Mouse (Mus musculus): Measurements from ENCODE around the gene Fbxl18. TPM values are rescaled to one million over a fixed set of nuclear protein-coding genes. Genes with fewer than 3 reads are reported as not detected.

Fbxl18 gene
- polyA plus RNA-seq, 1 experiment = 9.5 TPM

DNA sequence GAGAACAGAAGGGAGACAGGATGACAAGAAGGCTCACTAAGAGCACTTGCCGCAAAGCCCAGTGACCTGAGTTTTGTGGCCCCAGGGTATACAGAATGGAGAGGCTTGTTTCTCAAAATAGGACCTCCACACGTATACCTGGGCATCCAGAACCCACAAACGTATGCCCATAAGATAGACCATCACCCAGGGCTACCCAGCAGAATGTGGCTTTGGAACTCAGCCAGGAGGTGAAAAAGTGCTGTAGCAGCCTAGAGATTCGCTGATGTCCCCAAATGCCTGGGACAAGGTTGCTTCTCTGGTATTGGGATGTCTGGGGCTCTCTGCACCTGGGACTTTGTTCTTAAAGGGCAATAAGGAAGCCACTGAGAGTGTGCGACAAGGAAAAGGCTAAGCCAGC, 27.0 kb upstream of the Fbxl18 start:
- Histone ChIP-seq H3ac (ENCODE audit: control insufficient read depth, insufficient read length, low read depth) (no peak overlapping the region), H3K79me3 (ENCODE audit: low read depth) (no peaks in the 10 kb centered on the region), H3K79me2 (ENCODE audit: control insufficient read depth, insufficient read depth) (no peaks in the 10 kb centered on the region), H3K4me3 (ENCODE audit: insufficient read depth, poor library complexity, severe bottlenecking) (no peak overlapping the region), H3K27me3 (ENCODE audit: control insufficient read depth, insufficient read depth, insufficient read length) (no peaks in the 10 kb centered on the region), H3K36me3 (ENCODE audit: control insufficient read depth, insufficient read depth) (no peaks in the 10 kb centered on the region)
- TF ChIP-seq FOSL1 (IDR thresholded peaks at IDR 0.05; ENCODE audit: insufficient read depth, low read length, poor library complexity, severe bottlenecking) = no peak
- no peak for TF ChIP-seq CEBPB (IDR thresholded peaks at IDR 0.05; ENCODE audit: low read depth)
- no peak for TF ChIP-seq MYOG (IDR thresholded peaks at IDR 0.05; ENCODE audit: control insufficient read depth, extremely low read depth, insufficient read length)
- no peak for TF ChIP-seq MYOD1 (IDR thresholded peaks at IDR 0.05; ENCODE audit: control insufficient read depth, insufficient read length, low read depth)
- no peak for TF ChIP-seq CTCF (IDR thresholded peaks at IDR 0.05; ENCODE audit: control insufficient read depth, insufficient read depth, insufficient read length)
- TF ChIP-seq USF1 (IDR thresholded peaks at IDR 0.05; ENCODE audit: low read depth) = no peak
- TF ChIP-seq MAX (IDR thresholded peaks at IDR 0.05) = no peak

DNA sequence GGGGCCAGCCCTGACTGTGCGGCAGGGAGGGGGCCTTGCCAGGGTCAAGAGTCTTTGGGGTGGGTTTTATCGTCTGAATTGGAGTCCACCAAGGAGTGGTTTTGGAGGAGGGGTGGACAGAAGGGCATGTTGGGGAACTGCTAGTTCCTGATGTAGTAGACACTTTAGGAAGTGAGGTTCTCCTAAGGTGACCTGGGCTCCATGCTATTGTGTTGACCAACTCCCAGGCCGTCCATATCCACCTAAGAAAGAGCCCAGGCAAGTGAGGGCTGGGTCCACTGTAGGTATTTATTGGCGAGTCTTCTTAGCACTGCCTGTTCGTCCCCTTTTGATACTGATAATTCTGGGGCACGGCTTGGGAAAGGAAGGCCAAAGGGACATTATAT, 25.8 kb upstream of the Fbxl18 start:
- no peak overlapping the region for H3ac ChIP-seq (ENCODE audit: control insufficient read depth, insufficient read length, low read depth)
- H3K36me3 ChIP-seq (ENCODE audit: control insufficient read depth, insufficient read depth) = no peaks in the 10 kb centered on the region
- no peaks in the 10 kb centered on the region for H3K79me3 ChIP-seq (ENCODE audit: low read depth)
- TF ChIP-seq MYOD1 (IDR thresholded peaks at IDR 0.05; ENCODE audit: control insufficient read depth, insufficient read length, low read depth) = no peak
- no peak for TF ChIP-seq MYOG (IDR thresholded peaks at IDR 0.05; ENCODE audit: control insufficient read depth, extremely low read depth, insufficient read length)
- TF ChIP-seq CEBPB (IDR thresholded peaks at IDR 0.05; ENCODE audit: low read depth) = no peak
- TF ChIP-seq USF1 (IDR thresholded peaks at IDR 0.05; ENCODE audit: low read depth) = no peak
- H3K27me3 ChIP-seq (ENCODE audit: control insufficient read depth, insufficient read depth, insufficient read length) = no peaks in the 10 kb centered on the region
- no peak overlapping the region for H3K4me3 ChIP-seq (ENCODE audit: insufficient read depth, poor library complexity, severe bottlenecking)
- H3K79me2 ChIP-seq (ENCODE audit: control insufficient read depth, insufficient read depth) = no peaks in the 10 kb centered on the region

DNA sequence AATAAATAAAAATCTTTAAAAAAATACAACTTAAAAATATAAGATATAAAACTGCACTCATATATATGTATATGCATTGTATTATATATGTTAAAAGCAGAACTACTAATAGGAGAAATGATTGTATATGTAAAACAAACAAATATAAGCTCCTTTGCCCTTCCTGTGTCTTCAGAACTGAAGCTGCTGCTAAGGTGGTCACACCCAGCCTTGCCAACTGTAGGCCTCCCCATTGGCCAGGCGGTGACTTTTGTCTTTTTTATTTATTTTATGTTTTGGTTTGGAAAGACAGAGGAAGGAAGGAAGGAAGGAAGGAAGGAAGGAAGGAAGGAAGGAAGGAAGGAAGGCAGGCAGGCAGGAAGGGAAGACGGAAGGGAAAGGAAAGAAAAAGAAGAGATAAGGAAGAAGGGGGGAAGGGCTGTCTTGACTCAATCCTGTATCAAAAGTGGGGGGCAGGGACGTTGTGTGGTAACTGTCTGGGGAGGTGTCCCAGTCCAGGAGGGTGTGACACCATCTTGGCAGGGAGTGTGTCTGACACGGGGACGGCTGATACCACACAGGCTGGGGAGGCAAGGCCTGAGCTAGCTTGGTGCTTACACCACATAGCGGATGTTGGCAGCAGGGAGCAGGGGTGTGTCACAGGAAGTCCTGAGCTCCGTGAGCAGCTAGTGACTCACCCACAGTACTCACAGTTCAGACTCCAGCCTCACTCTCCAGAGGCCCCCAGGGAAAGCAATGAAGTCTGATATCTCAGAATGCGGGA, 25.3 kb upstream of the Fbxl18 start:
- H3K79me3 ChIP-seq (ENCODE audit: low read depth) = no peaks in the 10 kb centered on the region
- H3K4me3 ChIP-seq (ENCODE audit: insufficient read depth, poor library complexity, severe bottlenecking) = no peak overlapping the region
- H3K27me3 ChIP-seq (ENCODE audit: control insufficient read depth, insufficient read depth, insufficient read length) = no peaks in the 10 kb centered on the region
- TF ChIP-seq CTCF (IDR thresholded peaks at IDR 0.05; ENCODE audit: control insufficient read depth, insufficient read depth, insufficient read length) (no peak), MYOG (IDR thresholded peaks at IDR 0.05; ENCODE audit: control insufficient read depth, extremely low read depth, insufficient read length) (no peak), MYOD1 (IDR thresholded peaks at IDR 0.05; ENCODE audit: control insufficient read depth, insufficient read length, low read depth) (peak; percentile 28), CEBPB (IDR thresholded peaks at IDR 0.05; ENCODE audit: low read depth) (peak; percentile 45), FOSL1 (IDR thresholded peaks at IDR 0.05; ENCODE audit: insufficient read depth, low read length, poor library complexity, severe bottlenecking) (peak; percentile 89), USF1 (IDR thresholded peaks at IDR 0.05; ENCODE audit: low read depth) (no peak), MAX (IDR thresholded peaks at IDR 0.05) (peak; percentile 74)
- no peaks in the 10 kb centered on the region for H3K36me3 ChIP-seq (ENCODE audit: control insufficient read depth, insufficient read depth)
- H3ac ChIP-seq (ENCODE audit: control insufficient read depth, insufficient read length, low read depth) = no peak overlapping the region
- H3K79me2 ChIP-seq (ENCODE audit: control insufficient read depth, insufficient read depth) = no peaks in the 10 kb centered on the region

DNA sequence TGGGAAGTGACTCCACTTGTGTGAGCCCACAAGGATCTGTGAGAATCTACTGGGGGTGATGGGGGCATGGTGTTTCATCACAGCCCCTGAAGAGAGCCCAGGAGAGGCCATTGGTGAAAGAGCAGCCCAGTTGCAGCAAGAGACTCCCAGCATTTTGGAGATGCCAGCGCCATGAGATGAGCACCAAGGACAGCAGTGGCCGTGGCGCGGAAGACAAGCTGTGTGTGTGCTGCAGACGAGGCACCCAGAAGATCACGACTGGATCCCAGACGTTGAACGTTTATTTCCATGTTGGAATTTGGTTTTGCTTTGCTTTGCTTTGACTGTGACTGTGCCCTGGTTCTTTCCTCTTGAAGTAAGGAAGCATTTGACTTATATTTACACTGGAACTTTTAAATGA, 22.2 kb upstream of the Fbxl18 start:
- no peak for TF ChIP-seq MYOD1 (IDR thresholded peaks at IDR 0.05; ENCODE audit: control insufficient read depth, insufficient read length, low read depth)
- no peaks in the 10 kb centered on the region for H3K79me3 ChIP-seq (ENCODE audit: low read depth)
- H3K27me3 ChIP-seq (ENCODE audit: control insufficient read depth, insufficient read depth, insufficient read length) = no peaks in the 10 kb centered on the region
- no peaks in the 10 kb centered on the region for H3K36me3 ChIP-seq (ENCODE audit: control insufficient read depth, insufficient read depth)
- no peak overlapping the region for H3K4me3 ChIP-seq (ENCODE audit: insufficient read depth, poor library complexity, severe bottlenecking)
- no peak overlapping the region for H3ac ChIP-seq (ENCODE audit: control insufficient read depth, insufficient read length, low read depth)
- H3K79me2 ChIP-seq (ENCODE audit: control insufficient read depth, insufficient read depth) = no peaks in the 10 kb centered on the region

DNA sequence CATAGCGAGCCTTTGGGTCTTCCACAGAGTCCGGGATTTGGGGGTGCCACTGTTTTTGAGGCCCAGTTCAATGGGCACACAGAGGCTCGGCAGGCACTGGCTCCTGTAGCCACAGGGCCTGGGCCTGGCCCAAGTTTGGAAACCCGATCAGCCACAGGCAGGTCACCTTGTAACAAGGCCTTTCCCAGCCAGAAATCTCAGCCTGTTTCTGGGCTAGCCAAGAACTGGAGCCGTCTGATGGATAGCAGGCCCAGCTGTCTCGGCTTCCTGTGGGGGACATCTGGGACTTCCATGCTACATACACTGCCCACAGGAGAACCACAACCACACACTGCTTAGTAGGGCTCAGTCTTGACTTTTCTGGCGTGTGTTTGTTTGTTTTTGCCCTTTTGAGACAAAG, 21.4 kb upstream of the Fbxl18 start:
- H3K79me2 ChIP-seq (ENCODE audit: control insufficient read depth, insufficient read depth) = no peaks in the 10 kb centered on the region
- no peak overlapping the region for H3K4me3 ChIP-seq (ENCODE audit: insufficient read depth, poor library complexity, severe bottlenecking)
- no peaks in the 10 kb centered on the region for H3K27me3 ChIP-seq (ENCODE audit: control insufficient read depth, insufficient read depth, insufficient read length)
- no peak overlapping the region for H3ac ChIP-seq (ENCODE audit: control insufficient read depth, insufficient read length, low read depth)
- no peak for TF ChIP-seq MYOG (IDR thresholded peaks at IDR 0.05; ENCODE audit: control insufficient read depth, extremely low read depth, insufficient read length)
- no peak for TF ChIP-seq MYOD1 (IDR thresholded peaks at IDR 0.05; ENCODE audit: control insufficient read depth, insufficient read length, low read depth)
- TF ChIP-seq FOSL1 (IDR thresholded peaks at IDR 0.05; ENCODE audit: insufficient read depth, low read length, poor library complexity, severe bottlenecking) = no peak
- no peak for TF ChIP-seq CTCF (IDR thresholded peaks at IDR 0.05; ENCODE audit: control insufficient read depth, insufficient read depth, insufficient read length)
- no peak for TF ChIP-seq USF1 (IDR thresholded peaks at IDR 0.05; ENCODE audit: low read depth)
- no peak for TF ChIP-seq CEBPB (IDR thresholded peaks at IDR 0.05; ENCODE audit: low read depth)
- no peak for TF ChIP-seq MAX (IDR thresholded peaks at IDR 0.05)
- no peaks in the 10 kb centered on the region for H3K36me3 ChIP-seq (ENCODE audit: control insufficient read depth, insufficient read depth)
- H3K79me3 ChIP-seq (ENCODE audit: low read depth) = no peaks in the 10 kb centered on the region

DNA sequence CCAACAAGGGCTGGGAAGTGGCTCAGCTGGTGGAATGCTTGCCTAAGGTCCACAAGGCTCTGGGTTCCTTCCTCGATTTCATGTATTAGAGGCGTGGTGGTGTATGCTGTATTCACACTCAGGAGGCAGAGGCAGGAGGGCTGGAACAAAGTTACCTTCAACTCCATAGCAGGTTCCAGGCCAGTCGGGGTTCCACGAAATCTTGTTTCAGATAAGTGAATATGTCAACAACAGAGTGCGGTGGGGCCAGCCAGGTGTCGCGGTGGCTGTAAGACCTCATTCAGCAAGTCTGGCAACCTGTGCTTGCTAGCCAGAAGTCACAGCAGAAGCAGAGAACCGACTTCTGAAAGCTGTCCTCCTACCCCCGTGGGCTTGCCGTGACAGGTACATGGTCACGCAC, 20.0 kb upstream of the Fbxl18 start:
- H3ac ChIP-seq (ENCODE audit: control insufficient read depth, insufficient read length, low read depth) = no peak overlapping the region
- H3K4me3 ChIP-seq (ENCODE audit: insufficient read depth, poor library complexity, severe bottlenecking) = no peak overlapping the region
- TF ChIP-seq USF1 (IDR thresholded peaks at IDR 0.05; ENCODE audit: low read depth) = no peak
- no peak for TF ChIP-seq CEBPB (IDR thresholded peaks at IDR 0.05; ENCODE audit: low read depth)
- H3K36me3 ChIP-seq (ENCODE audit: control insufficient read depth, insufficient read depth) = no peaks in the 10 kb centered on the region
- H3K27me3 ChIP-seq (ENCODE audit: control insufficient read depth, insufficient read depth, insufficient read length) = no peaks in the 10 kb centered on the region
- H3K79me3 ChIP-seq (ENCODE audit: low read depth) = no peaks in the 10 kb centered on the region
- H3K79me2 ChIP-seq (ENCODE audit: control insufficient read depth, insufficient read depth) = no peaks in the 10 kb centered on the region

All from C2C12 (cell line).